Mouse (Mus musculus) 416B (cell line): Measurements from ENCODE around the gene Gm5795.
"Not testable (repeated sequence)": the region's sequence is repeated elsewhere in the genome, so short reads cannot be mapped to it uniquely, and the experiment has no call there.

Source experiments
- DNase-seq: peaks from one replicate; pipeline ENCODE4 v3.0.0; 2011; ENCODE audit warnings: low read depth

The Gm5795 gene

DNA sequence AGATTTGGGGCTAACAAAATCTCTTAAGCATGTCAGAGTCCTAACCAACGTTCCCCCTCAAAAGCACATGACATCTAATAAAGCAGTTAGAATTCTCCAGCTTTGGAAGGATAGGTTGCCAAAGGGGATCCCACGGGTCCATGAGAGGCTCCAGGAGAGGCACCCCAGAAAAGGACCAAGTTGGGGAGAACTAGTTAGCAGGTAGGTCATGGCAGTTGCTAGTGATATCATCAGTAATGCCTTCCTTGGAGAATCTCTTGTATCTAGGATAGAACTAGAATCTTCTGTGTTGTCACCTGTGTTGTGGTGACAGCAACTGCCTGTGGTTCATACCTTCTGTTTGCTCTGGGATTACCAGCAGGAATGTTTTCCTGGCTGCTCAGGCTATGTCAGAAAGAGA lies at the start of gene Gm5795:
Gm5795 (plus strand) TSS at position 301 of the 400 bp plus-strand sequence.
- DNase-seq: not testable (repeated sequence)

DNA sequence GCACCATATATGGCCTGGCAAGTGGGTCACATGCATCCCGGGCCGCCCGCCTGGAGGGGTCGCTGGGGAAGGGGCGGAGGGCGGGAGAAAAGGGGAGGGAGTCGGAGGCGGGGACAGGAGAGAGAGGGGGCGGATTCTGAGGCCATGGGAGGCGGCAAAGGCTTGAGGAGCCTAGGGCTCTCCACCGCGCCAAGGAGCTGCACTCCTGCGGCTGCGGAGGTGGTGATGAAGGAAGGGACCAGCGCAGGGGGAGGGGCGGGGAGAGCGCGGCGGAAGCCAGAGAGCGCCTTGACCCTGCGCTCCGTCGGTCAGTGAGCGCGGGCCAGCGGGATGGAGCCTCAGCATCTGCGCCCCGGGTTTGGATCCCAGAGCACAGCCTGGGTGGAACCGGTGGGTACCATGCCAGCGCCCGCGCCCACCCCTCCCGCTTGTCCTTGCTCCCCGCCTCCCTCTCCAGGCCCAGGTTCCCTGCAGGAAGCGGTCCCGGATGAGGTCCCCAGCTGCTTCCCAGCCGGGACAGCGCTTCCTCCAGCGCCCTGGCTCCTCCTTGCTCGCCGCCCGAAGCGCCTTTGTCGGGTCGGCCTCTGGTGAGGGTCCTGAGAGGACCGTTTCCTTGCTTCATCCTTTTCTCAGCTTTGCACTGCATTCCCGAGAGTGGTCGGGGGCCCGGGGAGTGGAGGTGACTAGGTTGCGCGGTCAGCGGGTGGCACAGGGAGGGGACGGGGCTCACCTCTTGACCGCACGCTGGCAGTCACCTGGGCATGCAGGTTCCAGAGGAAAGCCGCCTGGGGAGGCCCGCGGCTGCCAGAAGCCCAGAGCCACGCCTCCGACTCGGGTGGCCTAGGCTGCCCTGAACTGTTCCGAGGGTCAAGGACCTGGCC lies 20.5 kb downstream of the Gm5795 start, which contains the start of gene D830030K20Rik:
D830030K20Rik (plus strand) TSS at position 217 of the 881 bp plus-strand sequence.
- DNase-seq: not testable (repeated sequence)

- not testable (repeated sequence) for DNase-seq
Observed at GRCm38 (mm10) chr14:3209367-3209766, 21.3 kb downstream of the Gm5795 start.
